24 mouse cellular contexts compared by ENCODE assay signal in the genomic region with DNA sequence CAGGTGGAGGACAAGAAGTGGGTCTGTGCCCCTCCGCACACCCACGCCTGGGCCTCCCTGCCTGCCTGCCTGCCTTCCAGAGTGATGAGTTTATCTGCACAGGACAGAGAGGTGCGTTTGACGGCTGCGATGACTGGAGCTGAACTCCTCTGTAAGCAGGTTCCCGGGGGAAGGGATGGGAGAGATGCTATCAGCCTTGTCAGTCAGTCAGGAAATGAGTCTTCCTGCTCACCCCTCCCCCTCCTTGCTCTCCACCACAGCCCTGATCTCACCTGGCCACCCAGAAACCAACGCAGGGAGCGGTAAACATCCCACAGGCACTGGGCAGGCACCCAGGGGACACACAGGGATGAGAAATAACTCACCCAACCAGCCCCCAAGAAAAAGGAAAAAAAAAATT.
DNase-seq lines count a peak whose midpoint lies in the region; ATAC-seq and TF ChIP-seq lines count a peak whose summit lies in the region.
"Had no signal": no experiment of that assay in that cellular context is flagged by ENCODE, and none has a peak within 500 bp of the region (broad histone marks: within the 10 kb centered on the region; RNA-seq: fewer than 3 reads in every experiment).

No protein-coding gene starts in this region.

- no peak for TF ChIP-seq POLR2A in brain, embryonic 14.5 days (IDR thresholded peaks at IDR 0.05; ENCODE audit: borderline replicate concordance, extremely low read depth, insufficient read depth, insufficient read length, poor library complexity, severe bottlenecking)

- DNase-seq in hindbrain, embryonic 14.5 days (ENCODE audit: low spot score): no peak
- peak; percentile 36 for DNase-seq in brain, embryonic 14.5 days (ENCODE audit: low read depth)
- DNase-seq in layer of hippocampus, adult 8-10 months (ENCODE audit: low spot score in 2 of 2): no peak
- DNase-seq: adrenal gland, adult 8-10 months; adrenal gland, postnatal 36 days; B cell, adult 2 months; cerebellum, adult 11 months; cerebellum, adult 8-10 months; cerebellum, postnatal 14 days; gastrocnemius, postnatal 36 days; heart, adult 11 months; heart, postnatal 36 days had no signal

- H3K36me3 ChIP-seq in hindbrain, embryonic 13.5 days: no peaks in the 10 kb centered on the region
- H3K36me3 ChIP-seq in hindbrain, embryonic 14.5 days (replicated peaks; ENCODE audit: control insufficient read depth, insufficient read depth): no peaks in the 10 kb centered on the region
- no peaks in the 10 kb centered on the region for H3K36me3 ChIP-seq in neural tube, embryonic 13.5 days
- no peaks in the 10 kb centered on the region for H3K36me3 ChIP-seq in neural tube, embryonic 15.5 days
- H3K36me3 ChIP-seq in hindbrain, embryonic 16.5 days (ENCODE audit: control insufficient read depth, insufficient read depth, low read length): no peaks in the 10 kb centered on the region
- H3K36me3 ChIP-seq: embryonic facial prominence, embryonic 13.5 days; forebrain, embryonic 10.5 days; G1E; heart, embryonic 13.5 days had no signal

- H3K27ac ChIP-seq in hindbrain, embryonic 13.5 days: peak overlapping the region; percentile 23; the same call in 1 of the 2 replicates
- H3K27ac ChIP-seq in hindbrain, embryonic 14.5 days: no peak overlapping the region
- H3K27ac ChIP-seq in neural tube, embryonic 13.5 days (replicated peaks): 0 out of 2 replicates have a peak overlapping the region, but pooled peaks have one; percentile 28
- H3K27ac ChIP-seq in neural tube, embryonic 15.5 days (replicated peaks): no peak overlapping the region
- no peak overlapping the region for H3K27ac ChIP-seq in hindbrain, embryonic 16.5 days (ENCODE audit: low read depth, low read length)
- H3K27ac ChIP-seq: embryonic facial prominence, embryonic 13.5 days; forebrain, embryonic 10.5 days; heart, embryonic 13.5 days had no signal

- H3K4me3 ChIP-seq in hindbrain, embryonic 13.5 days: no peak overlapping the region
- no peak overlapping the region for H3K4me3 ChIP-seq in hindbrain, embryonic 14.5 days (replicated peaks; ENCODE audit: low read length)
- H3K4me3 ChIP-seq in neural tube, embryonic 13.5 days: no peak overlapping the region
- no peak overlapping the region for H3K4me3 ChIP-seq in neural tube, embryonic 15.5 days (replicated peaks)
- H3K4me3 ChIP-seq in hindbrain, embryonic 16.5 days (ENCODE audit: low read length): no peak overlapping the region
- H3K4me3 ChIP-seq: embryonic facial prominence, embryonic 13.5 days; erythroblast, embryonic 14.5 days; forebrain, embryonic 10.5 days; heart, embryonic 13.5 days had no signal

- no peak overlapping the region for H3K4me2 ChIP-seq in hindbrain, embryonic 13.5 days
- H3K4me2 ChIP-seq in hindbrain, embryonic 14.5 days (replicated peaks): no peak overlapping the region
- H3K4me2 ChIP-seq in neural tube, embryonic 13.5 days: no peak overlapping the region
- H3K4me2 ChIP-seq in neural tube, embryonic 15.5 days: no peak overlapping the region
- H3K4me2 ChIP-seq in hindbrain, embryonic 16.5 days (ENCODE audit: low read length): no peak overlapping the region
- H3K4me2 ChIP-seq: embryonic facial prominence, embryonic 13.5 days; heart, embryonic 13.5 days had no signal

- no peak for TF ChIP-seq CTCF in brain, embryonic 14.5 days (IDR thresholded peaks at IDR 0.05; ENCODE audit: borderline replicate concordance, extremely low read depth, insufficient read depth, insufficient read length)

- no peaks in the 10 kb centered on the region for H3K9me3 ChIP-seq in hindbrain, embryonic 13.5 days
- no peaks in the 10 kb centered on the region for H3K9me3 ChIP-seq in hindbrain, embryonic 14.5 days (ENCODE audit: control insufficient read depth, low read length)
- no peaks in the 10 kb centered on the region for H3K9me3 ChIP-seq in neural tube, embryonic 13.5 days
- H3K9me3 ChIP-seq in neural tube, embryonic 15.5 days (replicated peaks): no peaks in the 10 kb centered on the region
- H3K9me3 ChIP-seq in hindbrain, embryonic 16.5 days (ENCODE audit: control insufficient read depth, low read length): no peaks in the 10 kb centered on the region
- H3K9me3 ChIP-seq: embryonic facial prominence, embryonic 13.5 days; forebrain, embryonic 10.5 days; heart, embryonic 13.5 days had no signal

- peaks cover 6% of the 10 kb centered on the region for H3K27me3 ChIP-seq in hindbrain, embryonic 13.5 days
- H3K27me3 ChIP-seq in hindbrain, embryonic 14.5 days (ENCODE audit: control insufficient read depth, insufficient read depth, low read length): no peaks in the 10 kb centered on the region
- 0 out of 2 replicates have a peak, but pooled peaks cover 5% of the 10 kb centered on the region for H3K27me3 ChIP-seq in neural tube, embryonic 13.5 days
- no peaks in the 10 kb centered on the region; the same call in none of the 2 replicates for H3K27me3 ChIP-seq in neural tube, embryonic 15.5 days (replicated peaks)
- H3K27me3 ChIP-seq in hindbrain, embryonic 16.5 days (replicated peaks; ENCODE audit: control insufficient read depth, insufficient read depth, low read length): 0 out of 2 replicates have a peak, but pooled peaks cover 4% of the 10 kb centered on the region
- H3K27me3 ChIP-seq: embryonic facial prominence, embryonic 13.5 days had no signal

- 43% methylated on average over 8 of the region's 8 CpGs for WGBS in hindbrain, embryonic 13.5 days
- WGBS in hindbrain, embryonic 14.5 days: 37% methylated on average over 8 of the region's 8 CpGs
- WGBS in neural tube, embryonic 13.5 days: 54% methylated on average over 8 of the region's 8 CpGs
- 52% methylated on average over 8 of the region's 8 CpGs for WGBS in neural tube, embryonic 15.5 days
- 42% methylated on average over 8 of the region's 8 CpGs for WGBS in hindbrain, embryonic 16.5 days

- no peak overlapping the region for H3K9ac ChIP-seq in hindbrain, embryonic 13.5 days
- no peak overlapping the region for H3K9ac ChIP-seq in hindbrain, embryonic 14.5 days
- 0 out of 2 replicates have a peak overlapping the region, but pooled peaks have one; percentile 34 for H3K9ac ChIP-seq in neural tube, embryonic 13.5 days
- H3K9ac ChIP-seq in neural tube, embryonic 15.5 days (replicated peaks): no peak overlapping the region
- H3K9ac ChIP-seq in hindbrain, embryonic 16.5 days (ENCODE audit: low read depth, low read length): no peak overlapping the region
- H3K9ac ChIP-seq: embryonic facial prominence, embryonic 13.5 days; heart, embryonic 13.5 days had no signal

- ATAC-seq in hindbrain, embryonic 13.5 days (ENCODE audit: low FRiP score): no peak
- ATAC-seq in hindbrain, embryonic 14.5 days (ENCODE audit: low FRiP score): no peak
- no peak for ATAC-seq in neural tube, embryonic 13.5 days (ENCODE audit: low read depth)
- no peak for ATAC-seq in neural tube, embryonic 15.5 days (ENCODE audit: low FRiP score)
- peak; percentile 50; the same call in 1 of the 2 replicates for ATAC-seq in hindbrain, embryonic 16.5 days
- ATAC-seq: CD4-positive, CD25-positive, alpha-beta regulatory T cell, adult 4 months; forebrain, embryonic 14.5 days; intestine, embryonic 16.5 days had no signal

- peaks cover 32% of the 10 kb centered on the region for H3K4me1 ChIP-seq in hindbrain, embryonic 13.5 days (replicated peaks)
- H3K4me1 ChIP-seq in hindbrain, embryonic 14.5 days (replicated peaks; ENCODE audit: control insufficient read depth, insufficient read depth, low read length): peaks cover 8% of the 10 kb centered on the region; the same call in 1 of the 2 replicates
- H3K4me1 ChIP-seq in neural tube, embryonic 13.5 days (replicated peaks): peaks cover 7% of the 10 kb centered on the region
- peaks cover 11% of the 10 kb centered on the region; the same call in 1 of the 2 replicates for H3K4me1 ChIP-seq in neural tube, embryonic 15.5 days
- H3K4me1 ChIP-seq in hindbrain, embryonic 16.5 days (ENCODE audit: control insufficient read depth, insufficient read depth, low read depth, low read length): no peaks in the 10 kb centered on the region; the same call in 1 of the 2 replicates

Comparison
In these comparisons a context has a peak if more than half of its experiments do, and no peak if none do; other contexts are left out.
1. H3K27ac ChIP-seq: peak in hindbrain, embryonic 13.5 days (single experiment) and neural tube, embryonic 13.5 days (single experiment); none in hindbrain, embryonic 14.5 days (single experiment), neural tube, embryonic 15.5 days (single experiment) and hindbrain, embryonic 16.5 days (single experiment).